Mouse (Mus musculus): ENCODE results near the gene Actl10.

The Actl10 gene

GRCm38 (mm10) chr2:154551476-154551875 is at the start of gene Actl10:
Gene Actl10 (plus strand): TSS chr2:154551776.
- no peak for DNase-seq (ENCODE audit: low spot score)

GRCm38 (mm10) chr2:154507076-154507475 is 44.5 kb upstream of the Actl10 start:
- no peak for DNase-seq (ENCODE audit: low spot score)

GRCm38 (mm10) chr2:154507566-154508283 is 43.9 kb upstream of the Actl10 start:
- DNase-seq (ENCODE audit: low spot score), result no peak

GRCm38 (mm10) chr2:154508450-154508849 is 43.1 kb upstream of the Actl10 start:
- no peak for DNase-seq (ENCODE audit: low spot score)

DNA sequence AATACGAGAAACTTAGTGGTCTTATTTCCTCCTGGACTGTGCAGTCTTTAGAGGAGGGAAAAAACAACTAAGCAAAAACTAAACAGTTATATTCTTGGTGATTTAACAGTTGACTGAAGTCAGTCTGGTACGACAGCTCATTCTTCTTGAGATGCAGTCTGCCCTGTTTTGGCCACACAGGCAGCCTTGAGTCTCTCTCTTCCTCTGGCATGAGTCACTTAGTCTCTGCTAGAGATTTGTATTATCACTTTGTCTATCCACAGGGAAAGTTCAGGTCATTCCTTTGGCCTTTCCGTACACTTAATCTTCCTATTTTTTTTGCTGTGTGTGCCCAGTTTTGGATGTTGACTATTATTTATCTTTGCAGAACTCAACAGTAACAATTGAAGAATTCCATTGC is 41.4 kb upstream of the Actl10 start:
- DNase-seq (ENCODE audit: low spot score), result no peak

- no peak for DNase-seq (ENCODE audit: low spot score)
These were observed 34.6 kb upstream of the Actl10 start for GRCm38 (mm10) chr2:154516944-154517343.

- DNase-seq (ENCODE audit: low spot score), result no peak
These were observed 34.2 kb upstream of the Actl10 start for GRCm38 (mm10) chr2:154517424-154517823.

DNA sequence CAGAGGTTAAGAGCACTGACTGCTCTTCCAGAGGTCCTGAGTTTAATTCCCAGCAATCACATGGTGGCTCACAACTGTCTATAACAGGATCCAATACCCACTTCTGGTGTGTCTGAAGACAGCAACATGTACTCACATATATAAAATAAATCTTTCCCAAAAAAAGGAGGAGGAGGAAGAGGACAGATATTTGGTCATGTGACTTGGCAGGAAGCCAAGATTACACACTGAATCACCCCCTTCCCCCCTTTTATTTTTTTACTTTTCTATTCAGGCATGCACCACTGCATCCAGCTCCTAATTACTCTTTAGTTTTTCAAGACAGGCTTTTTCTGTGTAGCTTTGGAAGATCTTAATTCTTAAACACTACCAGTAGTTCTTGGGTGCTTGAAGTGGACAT is 30.1 kb upstream of the Actl10 start:
- no peak for DNase-seq (ENCODE audit: low spot score)

DNA sequence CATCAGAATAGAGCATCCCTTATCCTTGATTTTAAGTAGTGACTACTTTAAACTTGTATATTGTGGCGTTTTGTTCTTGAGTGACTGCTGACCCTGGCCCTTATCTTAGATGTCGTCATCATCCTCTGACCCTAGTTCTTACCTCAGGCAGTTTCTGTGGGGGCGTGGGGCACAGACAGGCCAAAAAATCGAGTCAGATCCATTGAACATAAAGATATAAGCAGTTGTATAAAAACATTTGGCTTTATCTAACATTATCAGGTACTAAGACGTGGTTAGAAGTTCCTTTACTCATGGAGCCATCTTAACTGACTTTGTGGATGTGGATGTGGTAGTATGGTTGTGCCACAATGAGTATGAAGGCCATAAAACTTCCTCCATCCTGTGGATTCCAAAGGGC is 29.2 kb upstream of the Actl10 start:
- no peak for DNase-seq (ENCODE audit: low spot score)

DNA sequence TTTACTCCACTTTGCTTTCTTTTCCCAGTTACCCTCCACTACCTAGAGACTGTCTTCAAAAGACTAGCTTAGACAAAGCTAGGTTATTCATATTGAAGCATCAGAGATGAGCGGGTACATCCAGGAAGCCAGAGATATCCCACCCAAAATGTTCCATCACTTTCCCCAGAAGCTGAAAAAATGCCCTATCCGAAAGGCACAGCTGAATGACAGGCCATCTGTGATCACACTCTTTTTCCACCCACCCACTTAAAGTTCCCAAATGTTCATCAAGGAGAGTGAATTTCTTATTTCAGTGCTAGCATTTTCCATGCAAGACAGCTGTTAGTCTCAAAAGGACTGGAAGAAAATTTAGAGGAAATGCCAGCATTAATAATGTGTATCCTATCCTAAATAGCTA is 26.3 kb upstream of the Actl10 start:
- no peak for DNase-seq (ENCODE audit: low spot score)

- no peak for DNase-seq (ENCODE audit: low spot score)
These were observed 25.0 kb upstream of the Actl10 start for GRCm38 (mm10) chr2:154526531-154526930.

DNA sequence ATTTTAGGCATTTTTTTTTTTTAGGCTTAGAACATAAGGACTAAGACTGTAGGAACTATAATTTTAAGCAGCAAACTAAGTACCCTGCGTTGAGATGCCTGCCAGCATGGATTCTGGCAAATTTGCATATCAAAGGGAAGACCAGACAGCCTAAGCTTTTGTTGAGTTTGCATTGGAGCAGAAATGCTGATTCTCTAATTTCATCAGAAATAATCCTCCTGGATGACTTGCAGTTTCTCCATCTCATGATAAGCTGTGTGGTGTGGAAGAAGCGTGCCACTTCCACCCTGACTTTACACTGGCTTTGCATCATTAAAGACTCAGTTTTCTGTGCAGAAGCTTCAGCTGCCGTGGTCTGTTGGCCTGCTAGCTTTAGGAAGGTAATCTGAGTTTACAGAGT is 18.7 kb upstream of the Actl10 start:
- no peak for DNase-seq (ENCODE audit: low spot score)

DNA sequence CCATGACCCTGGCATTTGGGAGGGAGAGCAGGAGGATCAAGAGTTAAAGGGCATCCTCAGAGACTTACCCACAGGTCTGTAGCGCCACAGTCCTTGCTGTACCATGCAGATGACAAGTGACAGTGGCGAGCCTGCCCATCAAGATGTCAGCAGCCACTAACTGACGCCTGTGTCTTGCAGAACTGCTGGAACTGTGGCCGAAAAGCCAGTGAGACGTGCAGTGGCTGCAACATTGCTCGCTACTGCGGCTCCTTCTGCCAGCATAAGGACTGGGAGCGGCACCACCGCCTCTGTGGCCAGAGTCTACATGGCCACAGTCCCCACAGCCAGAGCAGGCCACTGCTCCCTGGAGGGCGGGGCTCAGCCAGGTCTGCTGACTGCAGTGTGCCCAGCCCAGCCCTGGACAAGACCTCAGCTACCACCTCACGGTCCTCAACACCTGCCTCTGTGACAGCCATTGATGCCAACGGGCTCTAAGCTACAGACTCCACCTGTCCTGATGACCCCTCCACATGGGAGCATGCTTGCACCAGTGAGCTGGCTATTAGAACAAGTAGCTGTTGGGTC is 16.8 kb upstream of the Actl10 start:
- DNase-seq (ENCODE audit: low spot score), result no peak

GRCm38 (mm10) chr2:154538310-154538709 is 13.3 kb upstream of the Actl10 start:
- DNase-seq (ENCODE audit: low spot score), result no peak

DNA sequence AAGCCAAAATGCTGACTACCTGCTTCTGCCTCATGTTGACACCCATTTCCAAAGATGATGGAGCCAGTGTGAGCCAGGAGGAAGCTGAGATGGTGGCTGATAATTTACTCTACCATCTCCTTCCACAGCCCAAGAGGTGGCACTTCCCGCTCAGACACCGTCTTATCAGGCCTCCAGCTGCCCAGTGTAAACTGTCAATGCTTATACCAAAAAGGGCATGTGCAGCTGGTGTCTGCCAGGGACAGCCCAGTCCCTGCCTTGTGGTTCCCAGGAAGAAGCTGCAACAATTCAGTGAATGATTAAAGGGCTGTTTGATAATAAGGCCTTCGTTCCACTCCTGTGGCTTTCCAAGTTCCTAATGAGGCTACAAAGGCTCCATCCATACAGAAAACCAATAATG is 12.9 kb upstream of the Actl10 start:
- no peak for DNase-seq (ENCODE audit: low spot score)

GRCm38 (mm10) chr2:154539720-154540119 is 11.9 kb upstream of the Actl10 start:
- DNase-seq (ENCODE audit: low spot score), result no peak

DNA sequence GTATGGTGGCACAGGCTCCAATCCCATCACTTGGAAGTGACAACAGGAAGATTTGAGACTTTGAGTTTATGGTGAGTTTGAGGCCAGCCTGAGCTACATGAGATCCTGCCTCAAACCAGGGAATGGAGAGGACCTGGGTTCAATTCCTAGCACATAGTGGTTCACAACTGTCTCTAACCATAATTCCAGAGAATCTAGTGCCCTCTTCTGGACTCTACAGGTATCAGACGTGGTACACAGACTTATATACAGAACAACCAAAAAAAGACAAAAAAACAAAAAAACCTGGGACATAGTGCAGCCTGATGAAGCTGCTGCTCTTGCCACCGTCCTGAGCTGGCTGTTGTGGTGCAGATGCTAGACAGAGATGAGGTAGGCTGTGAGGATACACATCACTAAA is 9.9 kb upstream of the Actl10 start:
- no peak for DNase-seq (ENCODE audit: low spot score)

- no peak for DNase-seq (ENCODE audit: low spot score)
These were observed 7.8 kb upstream of the Actl10 start for GRCm38 (mm10) chr2:154543567-154544347.

GRCm38 (mm10) chr2:154546711-154547110 is 4.9 kb upstream of the Actl10 start, which contains the start of gene 1700003F12Rik:
Gene 1700003F12Rik (plus strand): TSS chr2:154547085.
- DNase-seq (ENCODE audit: low spot score), result no peak

- no peak for DNase-seq (ENCODE audit: low spot score)
These were observed 2.9 kb upstream of the Actl10 start for GRCm38 (mm10) chr2:154548688-154549087.

GRCm38 (mm10) chr2:154549127-154549885 is 2.3 kb upstream of the Actl10 start:
- DNase-seq (ENCODE audit: low spot score), result no peak

DNA sequence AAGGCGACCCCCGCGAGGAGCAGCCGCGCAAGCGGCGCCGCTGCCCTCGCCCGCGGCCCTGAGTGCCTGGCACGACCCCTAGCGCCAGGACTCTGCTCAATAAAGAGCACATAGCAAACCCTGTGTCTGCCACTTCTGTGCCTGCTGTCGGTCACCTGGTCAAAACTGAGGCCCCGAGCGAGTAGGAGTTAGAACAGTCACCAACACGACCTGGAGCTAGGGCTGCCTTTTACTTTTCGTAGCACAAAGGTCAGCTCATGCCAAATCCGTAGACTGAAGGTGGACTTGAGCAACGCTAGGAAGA is 1.7 kb upstream of the Actl10 start:
- DNase-seq (ENCODE audit: low spot score), result no peak

GRCm38 (mm10) chr2:154550937-154551336 is 639 bp upstream of the Actl10 start:
- no peak for DNase-seq (ENCODE audit: low spot score)
